Mouse (Mus musculus): Measurements from ENCODE around the gene Sh3pxd2a. TPM values are rescaled to one million over a fixed set of nuclear protein-coding genes. Genes with fewer than 3 reads are reported as not detected.

The Sh3pxd2a gene
- polyA plus RNA-seq, 1 experiment from 2014 or later, result 6.9 TPM

DNA sequence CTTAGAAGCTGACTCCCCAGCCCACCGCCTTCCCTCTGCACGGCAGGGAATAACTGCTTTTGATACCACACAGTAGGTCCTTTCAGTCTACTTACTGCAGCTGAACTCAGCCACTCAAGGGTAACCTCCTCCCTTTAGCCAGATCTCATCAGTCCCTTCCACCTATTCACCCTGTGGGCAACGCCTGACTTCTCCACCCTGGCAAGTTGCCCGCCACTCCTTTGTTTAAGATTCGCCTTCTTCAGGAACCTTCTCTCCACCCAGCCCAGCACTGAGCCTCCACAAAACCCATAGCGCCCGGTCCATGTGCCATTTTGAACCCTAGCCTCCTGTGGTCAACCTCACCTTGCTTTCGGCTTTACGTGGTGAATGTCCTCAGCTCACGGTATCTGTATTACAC is 161.1 kb downstream of the Sh3pxd2a start:
- Histone ChIP-seq H3K4me1 (replicated peaks; ENCODE audit: control insufficient read depth, insufficient read depth, low read length) (peaks cover 16% of the 10 kb centered on the region), H3K27me3 (ENCODE audit: control insufficient read depth, insufficient read depth, low read length) (no peaks in the 10 kb centered on the region), H3K9me3 (ENCODE audit: control insufficient read depth, low read length) (no peaks in the 10 kb centered on the region), H3K36me3 (ENCODE audit: control insufficient read depth, insufficient read depth, low read length) (no peaks in the 10 kb centered on the region), H3K27ac (ENCODE audit: low read depth, low read length) (no peak overlapping the region), H3K9ac (ENCODE audit: low read depth, low read length) (no peak overlapping the region), H3K4me3 (ENCODE audit: low read depth, low read length) (no peak overlapping the region), H3K4me2 (replicated peaks; ENCODE audit: low read depth, low read length) (no peak overlapping the region)
- ATAC-seq (ENCODE audit: low FRiP score) (no peak), DNase-seq (ENCODE audit: low spot score) (no peak)
- WGBS, result 87% methylated on average over 10 of the region's 10 CpGs

DNA sequence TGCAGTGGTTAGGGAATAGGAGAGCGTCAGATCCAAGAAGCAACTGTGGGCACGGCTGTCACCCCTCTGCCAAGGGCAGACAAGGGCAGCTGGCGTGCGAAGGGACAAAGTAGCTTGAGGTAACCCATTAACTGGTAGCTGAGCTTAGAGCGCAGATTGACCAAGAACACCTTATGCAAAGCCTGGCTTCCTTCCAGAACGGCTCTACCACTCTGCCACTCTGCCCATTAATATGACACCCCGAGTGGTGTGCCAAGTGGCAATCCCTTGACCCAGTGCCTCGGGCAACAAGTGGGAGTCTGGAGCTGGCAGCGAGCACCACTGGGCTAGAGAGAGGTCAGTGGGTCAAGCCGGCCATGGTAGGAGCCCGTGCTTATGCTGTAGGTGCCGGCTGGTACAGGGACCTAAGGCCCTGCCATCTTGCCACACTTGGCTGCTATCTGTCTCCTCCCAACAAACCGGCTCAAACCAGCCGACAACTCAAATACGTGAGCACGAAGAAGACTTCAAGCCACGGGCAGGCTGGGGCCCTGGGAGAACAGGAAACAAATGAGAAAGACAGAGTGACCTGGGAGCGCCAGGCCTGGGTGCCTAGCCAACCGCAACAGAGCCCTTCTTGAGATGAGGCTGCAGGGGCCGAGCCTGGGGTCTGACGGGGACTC is 161.9 kb downstream of the Sh3pxd2a start:
- Histone ChIP-seq H3K27ac (ENCODE audit: low read depth, low read length) (peak overlapping the region; percentile 89), H3K9ac (ENCODE audit: low read depth, low read length) (peak overlapping the region; percentile 48), H3K9me3 (ENCODE audit: control insufficient read depth, low read length) (no peaks in the 10 kb centered on the region), H3K36me3 (ENCODE audit: control insufficient read depth, insufficient read depth, low read length) (no peaks in the 10 kb centered on the region), H3K4me2 (replicated peaks; ENCODE audit: low read depth, low read length) (no peak overlapping the region), H3K4me3 (ENCODE audit: low read depth, low read length) (no peak overlapping the region), H3K27me3 (ENCODE audit: control insufficient read depth, insufficient read depth, low read length) (no peaks in the 10 kb centered on the region), H3K4me1 (replicated peaks; ENCODE audit: control insufficient read depth, insufficient read depth, low read length) (peaks cover 16% of the 10 kb centered on the region)
- 54% methylated on average over 21 of the region's 21 CpGs for WGBS
- DNase-seq (ENCODE audit: low spot score) (no peak), ATAC-seq (ENCODE audit: low FRiP score) (peak; percentile 22)

DNA sequence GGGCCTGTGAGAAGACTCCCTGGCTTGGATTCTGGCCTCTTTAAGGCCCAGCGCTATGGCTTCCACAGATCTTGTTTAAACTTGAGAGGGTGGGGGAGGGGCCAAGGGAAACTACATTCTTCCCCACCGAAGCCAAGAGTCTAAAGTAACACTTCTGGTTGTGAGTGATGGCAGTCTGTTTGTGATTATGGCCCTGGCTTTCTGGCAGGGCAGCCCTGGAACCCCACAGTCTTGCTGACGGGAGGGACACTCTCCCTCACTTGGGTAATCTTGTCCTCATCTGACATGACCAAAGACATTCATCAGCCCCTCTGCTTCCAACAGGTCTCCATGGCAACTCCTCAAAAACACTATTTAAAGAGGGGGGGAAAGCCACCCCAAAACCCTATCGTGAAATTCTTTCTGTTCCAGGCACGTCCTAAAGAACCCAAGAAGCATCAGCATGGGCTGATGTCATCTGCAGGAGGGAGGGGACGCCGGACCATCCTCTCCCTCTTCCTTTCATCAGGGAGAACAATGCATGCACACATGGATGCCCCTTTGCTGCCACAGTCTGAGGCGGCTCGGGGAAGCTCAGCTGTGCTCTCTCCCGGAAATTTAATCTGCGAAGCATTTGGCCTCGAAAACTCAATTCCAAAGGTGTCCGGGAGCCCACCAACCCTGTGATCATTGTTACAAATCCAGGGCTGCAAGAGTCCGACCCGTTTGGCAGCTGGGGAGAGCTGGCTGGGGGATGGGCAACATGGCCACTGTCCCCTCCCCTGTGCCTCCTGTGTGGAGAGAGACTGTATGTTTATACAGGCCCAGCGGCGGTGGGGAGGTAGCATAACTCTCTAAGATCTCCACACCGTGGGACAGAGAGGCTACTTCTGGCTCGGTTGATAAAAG is 162.7 kb downstream of the Sh3pxd2a start:
- no peaks in the 10 kb centered on the region for H3K36me3 ChIP-seq (ENCODE audit: control insufficient read depth, insufficient read depth, low read length)
- DNase-seq (ENCODE audit: low spot score) (peak; percentile 72), ATAC-seq (ENCODE audit: low FRiP score) (peak; percentile 88)
- H3K9ac ChIP-seq (ENCODE audit: low read depth, low read length), result peak overlapping the region; percentile 48
- H3K27ac ChIP-seq (ENCODE audit: low read depth, low read length), result peak overlapping the region; percentile 89
- H3K4me3 ChIP-seq (ENCODE audit: low read depth, low read length), result no peak overlapping the region
- 7% methylated on average over 19 of the region's 19 CpGs for WGBS
- H3K4me1 ChIP-seq (replicated peaks; ENCODE audit: control insufficient read depth, insufficient read depth, low read length), result peaks cover 16% of the 10 kb centered on the region
- H3K27me3 ChIP-seq (ENCODE audit: control insufficient read depth, insufficient read depth, low read length), result no peaks in the 10 kb centered on the region
- no peak overlapping the region; the same call in 1 of the 2 replicates for H3K4me2 ChIP-seq (replicated peaks; ENCODE audit: low read depth, low read length)
- H3K9me3 ChIP-seq (ENCODE audit: control insufficient read depth, low read length), result no peaks in the 10 kb centered on the region

DNA sequence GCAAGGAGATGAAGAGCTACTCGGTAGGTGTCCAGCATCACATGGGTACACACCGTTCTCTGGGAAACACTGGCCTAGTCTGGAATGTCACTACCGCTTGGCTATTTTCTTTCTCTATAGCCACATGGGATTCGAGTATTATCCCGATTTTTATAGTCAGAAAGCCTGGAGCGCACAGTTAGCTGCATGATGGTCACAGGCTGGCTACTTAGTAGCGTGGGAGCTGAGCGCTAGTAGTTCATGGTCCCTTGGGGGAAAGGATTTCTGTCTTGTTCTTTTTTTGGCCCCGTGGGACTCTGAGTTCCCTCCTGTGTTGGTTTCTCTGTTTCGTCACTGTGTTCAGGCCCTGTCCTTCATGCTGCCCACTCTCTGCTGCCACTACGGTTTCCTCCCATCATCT is 166.1 kb downstream of the Sh3pxd2a start:
- H3K27me3 ChIP-seq (ENCODE audit: control insufficient read depth, insufficient read depth, low read length), result no peaks in the 10 kb centered on the region
- H3K9me3 ChIP-seq (ENCODE audit: control insufficient read depth, low read length), result no peaks in the 10 kb centered on the region
- 81% methylated on average over 11 of the region's 11 CpGs for WGBS
- peaks cover 16% of the 10 kb centered on the region for H3K4me1 ChIP-seq (replicated peaks; ENCODE audit: control insufficient read depth, insufficient read depth, low read length)
- ATAC-seq (ENCODE audit: low FRiP score) (no peak), DNase-seq (ENCODE audit: low spot score) (no peak)
- no peak overlapping the region for H3K9ac ChIP-seq (ENCODE audit: low read depth, low read length)
- no peak overlapping the region for H3K4me3 ChIP-seq (ENCODE audit: low read depth, low read length)
- no peak overlapping the region for H3K4me2 ChIP-seq (replicated peaks; ENCODE audit: low read depth, low read length)
- no peak overlapping the region for H3K27ac ChIP-seq (ENCODE audit: low read depth, low read length)
- H3K36me3 ChIP-seq (ENCODE audit: control insufficient read depth, insufficient read depth, low read length), result no peaks in the 10 kb centered on the region

DNA sequence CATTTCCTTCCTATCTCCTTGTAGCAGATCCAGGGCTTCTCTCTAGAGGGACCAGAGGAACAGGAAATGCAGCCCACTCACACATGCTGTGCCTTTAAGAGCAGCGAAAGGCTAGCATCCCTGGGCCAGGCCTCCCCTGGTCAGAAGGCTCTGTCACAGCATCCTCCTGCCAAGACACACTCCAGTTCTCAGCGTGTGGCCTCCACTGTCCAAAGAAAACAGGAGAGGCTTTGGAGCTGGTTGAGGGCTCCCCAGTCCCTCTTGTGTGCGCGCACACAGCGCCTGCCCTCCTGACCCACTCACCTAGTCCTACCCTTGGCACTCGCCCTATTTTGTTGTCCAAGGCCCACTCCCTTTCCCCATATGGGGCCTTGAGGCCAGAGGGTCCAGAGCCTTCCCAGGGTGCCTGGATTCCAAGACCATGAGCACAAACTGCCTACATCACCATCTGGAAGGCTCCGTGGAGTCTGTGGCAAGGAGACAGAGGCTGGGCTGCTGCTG is 171.7 kb downstream of the Sh3pxd2a start:
- no peak overlapping the region for H3K27ac ChIP-seq (ENCODE audit: low read depth, low read length)
- H3K36me3 ChIP-seq (ENCODE audit: control insufficient read depth, insufficient read depth, low read length), result no peaks in the 10 kb centered on the region
- H3K9ac ChIP-seq (ENCODE audit: low read depth, low read length), result no peak overlapping the region
- H3K4me3 ChIP-seq (ENCODE audit: low read depth, low read length), result no peak overlapping the region
- no peaks in the 10 kb centered on the region for H3K9me3 ChIP-seq (ENCODE audit: control insufficient read depth, low read length)
- no peak for ATAC-seq (ENCODE audit: low FRiP score)
- DNase-seq (ENCODE audit: low spot score), result no peak
- WGBS, result 41% methylated on average over 7 of the region's 7 CpGs
- H3K27me3 ChIP-seq (ENCODE audit: control insufficient read depth, insufficient read depth, low read length), result no peaks in the 10 kb centered on the region
- H3K4me2 ChIP-seq (replicated peaks; ENCODE audit: low read depth, low read length), result no peak overlapping the region
- peaks cover 10% of the 10 kb centered on the region for H3K4me1 ChIP-seq (replicated peaks; ENCODE audit: control insufficient read depth, insufficient read depth, low read length)

DNA sequence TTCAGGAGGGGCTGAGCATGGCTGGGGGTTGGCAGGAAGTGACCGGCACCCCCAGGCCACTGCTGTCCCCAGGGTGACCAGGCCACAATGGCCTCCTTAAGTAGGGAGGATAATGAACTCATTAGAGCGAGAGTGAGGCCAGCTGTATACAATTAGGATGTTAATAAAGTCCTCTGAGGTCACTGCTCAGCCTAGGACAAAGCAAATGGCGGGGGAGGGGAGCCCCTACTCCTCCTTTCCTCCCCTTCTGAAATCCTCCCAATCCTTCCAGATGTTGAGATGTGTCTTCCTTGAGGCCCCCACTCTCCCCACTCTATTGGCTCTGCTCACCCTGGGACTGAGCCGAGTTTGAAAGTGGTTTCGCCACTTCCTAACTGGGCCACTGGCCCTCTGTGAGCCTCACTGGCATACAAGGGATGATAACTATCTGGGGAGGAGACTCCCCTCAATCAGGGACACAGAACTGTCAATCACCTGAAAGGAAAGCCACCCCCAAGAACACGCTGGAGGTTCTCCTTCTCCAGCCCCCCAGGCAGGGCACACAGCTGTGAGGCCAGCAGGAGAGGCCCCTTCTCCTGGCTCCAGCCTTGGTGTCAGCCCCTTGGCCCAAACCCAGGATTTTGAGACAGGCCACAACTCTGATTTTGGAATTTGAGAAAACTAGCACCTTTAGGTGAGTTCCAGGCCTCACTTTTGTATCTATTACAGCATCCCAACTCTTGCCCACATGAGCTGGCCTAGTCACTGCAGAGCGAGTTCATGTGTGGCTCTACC is 172.7 kb downstream of the Sh3pxd2a start:
- no peaks in the 10 kb centered on the region for H3K36me3 ChIP-seq (ENCODE audit: control insufficient read depth, insufficient read depth, low read length)
- DNase-seq (ENCODE audit: low spot score) (peak; percentile 53), ATAC-seq (ENCODE audit: low FRiP score) (peak; percentile 75)
- no peaks in the 10 kb centered on the region for H3K27me3 ChIP-seq (ENCODE audit: control insufficient read depth, insufficient read depth, low read length)
- peak overlapping the region; percentile 39 for H3K27ac ChIP-seq (ENCODE audit: low read depth, low read length)
- H3K9me3 ChIP-seq (ENCODE audit: control insufficient read depth, low read length), result no peaks in the 10 kb centered on the region
- no peak overlapping the region for H3K4me3 ChIP-seq (ENCODE audit: low read depth, low read length)
- no peak overlapping the region for H3K4me2 ChIP-seq (replicated peaks; ENCODE audit: low read depth, low read length)
- H3K9ac ChIP-seq (ENCODE audit: low read depth, low read length), result no peak overlapping the region
- peaks cover 15% of the 10 kb centered on the region for H3K4me1 ChIP-seq (replicated peaks; ENCODE audit: control insufficient read depth, insufficient read depth, low read length)
- WGBS, result 30% methylated on average over 7 of the region's 7 CpGs

DNA sequence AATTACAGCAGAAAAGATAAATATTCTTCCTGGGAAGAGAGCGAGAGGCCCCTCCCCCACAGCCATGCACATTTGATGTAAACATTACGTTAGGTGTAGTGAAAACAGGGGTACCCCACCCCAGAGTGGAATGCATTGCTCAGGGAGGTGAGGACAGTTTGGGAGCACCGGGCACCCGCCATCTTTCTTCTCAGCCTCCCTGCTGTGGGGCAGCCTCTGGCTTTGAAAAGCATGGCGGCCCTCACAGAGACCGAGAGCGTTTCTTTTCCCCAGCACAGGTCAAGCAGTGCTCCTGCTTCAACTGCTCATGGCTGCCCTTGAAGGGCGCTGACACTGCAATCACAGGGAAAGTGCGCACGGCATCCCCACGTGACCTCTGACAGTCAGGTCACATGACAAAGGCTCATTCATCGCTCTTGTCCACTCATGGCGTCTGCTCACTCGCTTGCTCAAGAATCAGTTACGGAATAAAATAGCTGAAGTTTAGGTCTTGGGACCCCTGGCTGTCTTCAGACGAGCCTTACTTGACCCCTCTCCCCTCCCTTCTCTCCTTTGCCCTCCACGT is 177.2 kb downstream of the Sh3pxd2a start:
- no peaks in the 10 kb centered on the region for H3K27me3 ChIP-seq (ENCODE audit: control insufficient read depth, insufficient read depth, low read length)
- no peaks in the 10 kb centered on the region for H3K9me3 ChIP-seq (ENCODE audit: control insufficient read depth, low read length)
- H3K4me2 ChIP-seq (replicated peaks; ENCODE audit: low read depth, low read length), result 0 out of 2 replicates have a peak overlapping the region, but pooled peaks have one; percentile 1
- H3K36me3 ChIP-seq (ENCODE audit: control insufficient read depth, insufficient read depth, low read length), result no peaks in the 10 kb centered on the region
- H3K27ac ChIP-seq (ENCODE audit: low read depth, low read length), result no peak overlapping the region
- no peak overlapping the region for H3K9ac ChIP-seq (ENCODE audit: low read depth, low read length)
- WGBS, result 37% methylated on average over 17 of the region's 17 CpGs
- DNase-seq (ENCODE audit: low spot score), result peak; percentile 49
- no peak for ATAC-seq (ENCODE audit: low FRiP score)
- H3K4me3 ChIP-seq (ENCODE audit: low read depth, low read length), result no peak overlapping the region
- H3K4me1 ChIP-seq (replicated peaks; ENCODE audit: control insufficient read depth, insufficient read depth, low read length), result peaks cover 13% of the 10 kb centered on the region

DNA sequence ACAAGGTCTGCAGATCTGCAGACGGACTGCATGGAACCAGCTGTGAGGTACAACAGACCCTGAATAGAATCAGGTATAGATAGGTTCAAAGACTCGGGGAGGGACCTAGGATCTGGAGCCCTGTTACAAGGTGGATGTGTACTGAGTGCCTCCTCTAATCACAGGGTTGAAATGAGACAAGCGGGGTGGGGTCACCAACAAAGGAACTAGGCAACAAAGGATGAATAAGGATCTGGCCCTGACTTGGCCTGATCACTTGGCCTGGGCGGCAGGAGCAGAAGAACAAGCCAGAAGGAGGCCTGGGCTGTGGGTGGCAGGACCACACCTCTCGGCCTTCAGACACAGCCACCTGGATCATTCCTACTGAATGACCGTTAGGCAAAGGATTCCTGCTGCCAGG is 178.6 kb downstream of the Sh3pxd2a start:
- Histone ChIP-seq H3K4me3 (ENCODE audit: low read depth, low read length) (no peak overlapping the region), H3K27me3 (ENCODE audit: control insufficient read depth, insufficient read depth, low read length) (no peaks in the 10 kb centered on the region), H3K27ac (ENCODE audit: low read depth, low read length) (no peak overlapping the region), H3K9me3 (ENCODE audit: control insufficient read depth, low read length) (no peaks in the 10 kb centered on the region), H3K9ac (ENCODE audit: low read depth, low read length) (no peak overlapping the region), H3K4me1 (replicated peaks; ENCODE audit: control insufficient read depth, insufficient read depth, low read length) (peaks cover 5% of the 10 kb centered on the region; the same call in 1 of the 2 replicates), H3K36me3 (ENCODE audit: control insufficient read depth, insufficient read depth, low read length) (no peaks in the 10 kb centered on the region), H3K4me2 (replicated peaks; ENCODE audit: low read depth, low read length) (no peak overlapping the region)
- 81% methylated on average over 6 of the region's 6 CpGs for WGBS
- DNase-seq (ENCODE audit: low spot score) (no peak), ATAC-seq (ENCODE audit: low FRiP score) (no peak)

Measured in hindbrain, embryonic 11.5 days (tissue).